Mouse (Mus musculus): ENCODE data around the gene Selenok.

DNA sequence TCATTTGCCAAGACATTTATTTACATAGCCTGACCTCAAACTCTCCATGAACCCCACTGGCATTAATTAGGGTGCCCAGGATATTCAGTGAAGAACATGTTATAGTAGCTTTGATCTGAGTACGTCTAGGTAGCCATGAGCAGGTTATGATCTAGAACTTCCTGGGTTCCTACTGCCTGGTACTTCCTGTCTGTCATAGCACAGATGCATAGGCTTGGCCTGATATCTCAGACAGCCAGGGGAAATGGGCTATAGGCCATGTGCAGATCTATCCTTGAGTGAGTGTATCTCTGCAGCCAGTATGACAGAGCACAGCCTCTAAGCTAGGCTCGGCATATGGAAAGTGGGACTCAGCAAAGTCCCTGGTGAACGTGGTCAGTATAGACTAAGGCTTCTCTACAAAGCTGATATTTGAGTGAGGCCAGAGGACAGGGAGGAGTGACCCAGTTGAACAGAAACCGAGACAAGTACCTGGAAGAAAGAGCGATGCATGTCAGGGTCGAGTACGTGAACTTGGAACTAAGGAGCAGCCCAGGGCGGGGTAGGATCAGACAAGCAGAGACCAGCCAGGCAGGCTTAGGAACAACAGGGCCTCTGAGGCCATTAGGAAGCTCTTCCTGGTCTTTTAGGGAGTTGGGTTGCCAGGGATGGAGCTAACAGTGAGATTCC, 49.8 kb downstream of the Selenok start:
- TF ChIP-seq CTCF (IDR thresholded peaks at IDR 0.05; ENCODE audit: borderline replicate concordance, extremely low read depth, insufficient read depth, insufficient read length) (no peak), POLR2A (IDR thresholded peaks at IDR 0.05; ENCODE audit: borderline replicate concordance, extremely low read depth, insufficient read depth, insufficient read length, poor library complexity, severe bottlenecking) (no peak)

All from brain, embryonic 14.5 days (tissue).